Mouse (Mus musculus) A20 (cell line): ENCODE results near the gene Ppp1r27.
"Not testable (repeated sequence)": the region's sequence is repeated elsewhere in the genome, so short reads cannot be mapped to it uniquely, and the experiment has no call there.

ENCODE experiments used
- DNase-seq: peaks from one replicate; pipeline ENCODE4 v3.0.0-alpha.2; 2011; ENCODE audit warnings: low read depth, low spot score

Gene Ppp1r27

DNA sequence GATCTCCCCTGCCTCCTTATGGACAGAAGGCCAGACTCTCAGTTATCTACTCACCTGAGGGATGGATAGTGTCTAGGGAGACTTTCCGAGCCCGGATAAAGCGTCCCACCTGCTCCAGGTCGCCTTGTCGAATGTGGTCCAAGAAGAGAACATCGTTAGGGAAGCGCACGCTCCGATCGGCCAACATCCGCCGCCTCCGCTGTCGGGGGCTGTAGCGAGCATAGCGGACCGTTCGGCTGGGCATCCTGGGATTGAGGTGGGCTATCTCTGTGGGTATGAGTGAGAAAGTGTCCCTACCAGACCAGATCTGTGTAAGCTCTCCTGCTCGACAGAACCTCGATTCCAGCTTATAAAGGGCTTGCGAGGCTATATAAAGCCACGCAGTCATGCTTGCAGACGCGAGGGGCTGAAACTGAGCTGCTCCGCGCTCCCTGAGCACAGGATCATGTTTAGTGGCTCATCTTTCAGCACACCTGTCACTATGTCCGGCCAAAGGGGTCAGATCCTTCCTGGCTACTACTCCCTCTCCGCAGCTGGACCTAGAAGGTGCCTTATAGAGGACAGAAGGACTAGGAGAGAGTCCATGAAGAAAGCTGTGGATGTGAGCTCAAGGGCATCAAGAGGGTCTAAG, at the start of gene Ppp1r27:
Gene Ppp1r27 (minus strand): TSS at position 323 of the 631 bp plus-strand sequence.
- no peak for DNase-seq

GRCm38 (mm10) chr11:120600716-120601115, 49.8 kb upstream of the Ppp1r27 start:
- no peak for DNase-seq

GRCm38 (mm10) chr11:120598990-120599549, 48.1 kb upstream of the Ppp1r27 start:
- DNase-seq, result peak; percentile 49

DNA sequence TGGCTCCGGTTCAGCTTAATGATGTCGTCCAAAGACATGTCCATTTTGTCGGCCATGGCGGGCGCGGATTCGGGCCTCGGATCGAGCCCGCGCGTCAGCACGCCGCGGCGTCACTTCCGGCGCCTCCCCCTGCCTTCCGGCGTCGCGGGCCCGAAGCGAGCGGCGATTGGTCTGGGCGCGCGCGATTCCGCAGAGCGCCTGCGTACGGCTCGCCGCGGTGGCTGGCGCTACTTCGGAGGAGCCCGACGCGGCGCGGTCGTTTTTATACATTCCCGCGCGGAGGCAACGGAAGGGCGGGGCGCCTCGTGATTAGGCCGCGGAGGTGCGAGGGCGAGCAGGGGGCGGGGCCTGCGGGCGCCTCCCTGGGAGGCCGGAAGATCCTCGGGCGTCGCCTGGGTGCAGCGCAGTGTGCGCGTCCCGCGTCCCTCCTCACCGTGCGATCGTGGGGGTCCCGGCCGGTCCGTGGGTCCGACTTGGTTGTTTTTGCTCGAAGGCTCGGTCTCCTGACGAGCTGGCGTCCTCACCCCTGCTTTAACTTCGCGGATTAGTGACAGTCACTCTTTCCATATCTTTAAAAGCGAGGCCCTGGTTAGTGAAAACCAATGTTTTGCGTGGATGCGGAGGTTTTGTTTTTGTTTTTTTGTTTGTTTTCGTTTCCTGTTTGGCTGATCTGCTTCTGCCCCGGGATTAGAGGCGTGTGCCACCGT, 47.5 kb upstream of the Ppp1r27 start, which contains the start of the genes Alyref and Anapc11:
Gene Alyref (minus strand): TSS at position 83 of the 707 bp plus-strand sequence.
Gene Anapc11 (plus strand): TSS at position 139 of the 707 bp plus-strand sequence.
- peak; percentile 98 for DNase-seq

GRCm38 (mm10) chr11:120597240-120598235, 46.6 kb upstream of the Ppp1r27 start:
- DNase-seq, result peak; percentile 59

DNA sequence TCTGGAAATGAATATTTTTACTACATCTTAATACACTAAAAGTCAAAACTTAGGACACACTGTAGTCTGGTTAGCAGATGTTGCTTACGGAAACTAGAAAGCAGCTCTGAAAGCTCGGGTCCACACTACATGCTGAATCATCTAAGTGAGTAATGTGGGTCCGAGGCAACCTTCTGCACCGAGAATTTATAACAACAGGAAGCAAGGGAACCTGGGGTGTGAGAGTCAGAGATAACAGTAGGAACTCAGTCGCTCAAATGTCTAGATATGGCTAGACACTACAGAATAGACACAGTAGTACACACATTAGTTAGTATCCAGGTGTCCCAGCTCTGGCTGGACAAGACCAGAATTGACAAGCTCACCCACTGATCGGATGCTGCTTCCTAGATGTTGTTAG, 37.6 kb upstream of the Ppp1r27 start:
- no peak for DNase-seq

DNA sequence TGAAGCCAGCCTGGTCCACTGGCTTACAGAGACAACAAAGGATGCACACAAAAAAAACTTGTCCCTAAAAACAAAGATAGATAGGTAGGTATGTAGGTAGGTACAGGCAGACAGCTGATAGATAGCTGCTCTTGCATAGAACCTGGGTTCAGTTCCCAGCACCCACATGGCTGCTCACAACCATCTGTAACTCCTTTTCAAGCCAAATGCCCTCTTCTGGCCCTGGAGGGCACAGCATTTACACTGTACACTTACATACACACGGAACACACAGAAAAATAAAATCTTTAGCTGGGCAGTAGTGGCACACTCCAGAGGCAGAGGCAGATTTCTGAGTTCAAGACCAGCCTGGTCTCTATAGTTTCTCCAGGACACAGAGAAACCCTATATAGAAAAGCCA, 33.0 kb upstream of the Ppp1r27 start:
- peak; percentile 26 for DNase-seq

DNA sequence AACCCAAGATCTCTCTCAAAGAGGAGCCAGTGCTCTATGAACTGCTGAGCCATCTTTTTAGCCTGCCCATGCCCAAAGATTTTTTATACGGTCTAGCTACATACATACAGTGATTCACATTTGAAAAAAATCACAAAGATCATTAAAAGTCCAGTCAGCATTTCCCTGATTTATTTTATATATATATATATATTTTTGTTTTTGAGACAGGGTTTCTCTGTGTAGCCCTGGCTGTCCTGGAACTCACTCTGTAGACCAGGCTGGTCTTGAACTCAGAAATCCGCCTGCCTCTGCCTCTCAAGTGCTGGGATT, 32.0 kb upstream of the Ppp1r27 start:
- DNase-seq, result not testable (repeated sequence)

GRCm38 (mm10) chr11:120582268-120582981, 31.5 kb upstream of the Ppp1r27 start:
- DNase-seq, result peak; percentile 86

GRCm38 (mm10) chr11:120581490-120582267, 30.7 kb upstream of the Ppp1r27 start, which contains the start of gene Arhgdia:
Gene Arhgdia, minus strand, starts transcription at chr11:120581624.
- peak; percentile 91 for DNase-seq

DNA sequence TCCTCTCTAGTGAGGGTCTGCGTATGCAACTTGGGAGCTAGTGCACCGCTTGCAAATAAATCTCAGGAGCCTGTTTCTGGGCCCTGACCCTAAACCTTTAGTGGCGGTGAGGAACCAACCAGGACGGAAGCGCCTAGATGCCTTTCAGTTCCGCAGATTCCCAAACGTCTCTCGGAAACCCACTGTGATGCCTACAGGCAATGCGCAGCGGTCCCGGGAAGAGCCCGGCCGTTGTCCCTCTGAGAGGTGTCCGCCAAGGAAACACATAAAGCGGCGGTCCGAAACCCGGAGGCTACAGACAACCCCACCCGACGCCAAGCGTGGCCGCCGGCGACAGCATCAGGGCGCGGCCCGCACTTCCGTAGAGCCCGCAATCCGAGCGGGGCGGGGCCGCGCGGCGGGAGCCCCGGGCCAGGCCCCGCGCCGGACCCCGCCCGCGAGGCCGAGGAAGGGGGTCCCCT, 30.0 kb upstream of the Ppp1r27 start:
- peak; percentile 58 for DNase-seq

- peak; percentile 70 for DNase-seq
These were observed 29.3 kb upstream of the Ppp1r27 start for GRCm38 (mm10) chr11:120580190-120580589.

DNA sequence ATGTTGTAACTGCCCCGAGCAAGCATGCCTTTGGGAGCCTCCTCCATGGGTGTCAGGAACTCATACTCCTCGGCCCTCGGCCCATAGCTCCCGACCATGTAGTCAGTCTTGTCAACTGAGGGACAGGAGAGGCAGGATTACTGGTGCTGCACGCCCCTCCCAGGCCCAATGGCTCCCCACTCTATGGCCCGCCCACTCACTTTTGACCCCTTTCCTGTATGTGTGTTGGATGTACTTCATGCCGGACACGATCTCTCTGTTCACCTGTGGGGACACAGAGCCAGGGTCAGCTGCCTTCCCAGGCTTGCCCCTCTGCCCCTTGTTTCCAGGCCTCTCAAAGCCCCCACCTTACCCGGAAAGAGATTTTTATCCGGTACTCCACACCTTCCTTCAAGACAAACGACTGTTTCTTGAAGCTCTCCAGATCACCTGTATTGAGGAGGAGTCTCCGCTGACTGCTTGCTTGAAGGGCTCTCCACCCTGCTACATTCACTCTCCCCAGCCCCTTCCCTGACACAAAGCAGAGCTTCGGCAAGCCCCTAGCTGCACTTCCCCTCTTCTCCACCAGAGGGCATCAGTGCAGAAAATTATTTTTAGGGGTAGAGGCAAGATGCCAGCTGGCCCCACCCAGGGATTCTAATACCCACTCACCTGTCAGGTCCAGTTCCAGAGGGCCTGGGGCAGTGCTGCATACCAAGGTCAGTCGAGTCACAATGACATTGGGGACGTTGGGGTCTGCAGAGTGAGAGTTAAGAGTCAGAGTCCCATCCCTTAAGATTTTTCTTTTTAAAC, 28.6 kb upstream of the Ppp1r27 start:
- peak; percentile 84 for DNase-seq

- no peak for DNase-seq
These were observed 27.8 kb upstream of the Ppp1r27 start for GRCm38 (mm10) chr11:120578694-120579243.

DNA sequence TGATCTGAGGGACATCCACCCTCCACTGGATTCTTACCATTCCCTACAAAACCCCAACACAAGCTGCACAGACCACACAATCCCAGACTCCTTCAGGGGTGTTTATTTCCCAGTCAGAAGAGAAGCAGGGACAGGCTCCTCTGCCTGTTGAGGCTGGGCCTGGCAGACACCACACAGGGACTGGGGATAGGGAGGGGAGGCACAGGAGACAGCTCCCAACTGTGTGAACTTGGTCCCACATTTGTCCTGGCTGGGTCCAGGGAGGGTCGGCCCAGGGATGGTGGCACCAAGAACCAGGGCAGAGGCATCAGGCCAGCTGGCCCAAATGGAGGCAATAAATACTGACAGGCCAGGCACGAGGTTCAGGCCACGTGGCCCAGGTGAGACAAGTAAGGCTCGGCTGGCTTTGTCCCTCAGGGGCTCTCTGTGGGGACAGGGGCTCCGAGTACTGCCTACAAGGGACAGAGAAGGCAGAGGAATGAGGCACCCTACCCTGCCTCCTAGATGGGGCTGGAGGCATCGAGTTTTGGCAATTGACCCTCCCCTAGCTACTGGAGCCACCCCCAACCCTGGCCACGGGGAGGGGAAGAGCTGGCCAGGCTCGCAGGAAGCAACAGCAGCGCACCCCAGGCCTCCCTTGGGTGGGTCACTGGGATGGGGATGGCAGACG, 27.2 kb upstream of the Ppp1r27 start:
- DNase-seq, result no peak

DNA sequence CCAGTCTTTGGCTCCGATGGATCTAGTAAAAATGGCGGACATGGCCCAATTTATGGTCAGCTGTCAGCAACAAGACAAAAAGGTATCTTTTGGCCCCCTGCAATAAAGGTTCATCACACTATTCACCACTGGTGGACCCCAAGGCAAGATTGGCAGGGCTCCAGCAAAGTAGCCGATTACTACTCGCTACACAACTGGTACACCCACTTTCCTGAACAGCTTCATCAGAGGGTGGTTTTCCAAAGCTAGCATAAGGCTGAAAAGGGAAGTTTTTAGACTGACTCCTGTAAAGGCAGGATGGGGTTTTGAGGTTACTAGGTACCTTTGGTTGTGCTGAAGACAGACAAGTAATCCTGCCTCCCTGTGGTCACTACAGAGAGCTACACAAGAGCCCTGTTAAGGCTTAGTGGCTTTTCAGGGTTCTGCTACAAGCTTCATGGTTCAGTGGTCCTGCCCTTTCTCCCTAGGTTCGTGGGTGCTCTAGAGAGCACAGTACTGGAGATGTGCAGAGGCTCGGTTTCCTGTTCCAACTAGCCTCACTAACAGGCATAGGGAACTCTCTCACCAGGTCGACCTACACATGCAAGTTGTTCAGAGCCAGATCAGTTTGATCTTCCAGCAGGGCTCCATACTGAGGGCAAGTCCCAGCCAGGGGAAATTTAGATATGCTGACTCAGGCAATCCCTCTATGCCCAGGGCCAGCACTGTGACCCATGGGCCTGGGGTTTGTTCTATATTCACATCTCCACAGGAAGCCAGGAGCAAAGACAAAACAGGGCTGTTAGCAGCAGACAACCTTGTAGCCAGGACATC, 26.5 kb upstream of the Ppp1r27 start:
- peak; percentile 69 for DNase-seq

DNA sequence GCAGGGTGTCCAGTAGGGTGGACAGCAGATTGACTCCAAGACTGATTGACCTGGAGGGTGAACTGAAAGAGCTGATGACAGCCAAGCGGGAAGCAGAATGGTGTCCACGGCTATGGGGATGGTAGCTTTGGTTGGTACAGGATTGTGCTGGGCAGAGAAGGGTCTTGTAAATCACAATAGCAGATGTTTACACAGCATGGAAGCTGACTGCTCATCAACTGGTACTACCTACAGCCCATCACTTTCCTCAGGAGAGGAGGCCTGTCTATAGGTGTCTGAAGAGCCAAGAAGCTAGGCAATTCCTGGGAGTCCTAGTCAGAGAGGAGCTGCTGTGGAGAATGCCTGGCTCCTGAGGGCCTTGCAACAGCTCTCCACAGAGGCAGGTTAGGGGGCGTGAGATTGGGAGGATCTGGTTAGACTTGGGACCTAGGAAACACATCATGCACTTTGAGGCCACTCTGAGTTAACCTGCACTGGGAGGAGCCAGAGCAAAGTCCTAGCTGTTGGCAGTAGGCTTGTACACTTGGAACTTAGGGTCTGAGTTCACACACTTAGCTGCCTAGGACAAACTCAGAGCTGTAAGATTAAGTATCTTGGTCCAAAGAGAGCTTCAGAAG, 25.5 kb upstream of the Ppp1r27 start:
- DNase-seq, result peak; percentile 21
